Mouse (Mus musculus): ENCODE results near the gene H2-Eb1.

Gene H2-Eb1

GRCm38 (mm10) chr17:34305380-34306030, at the start of gene H2-Eb1:
Gene H2-Eb1, plus strand, starts transcription at chr17:34305867.
- peak; percentile 76 for DNase-seq

DNA sequence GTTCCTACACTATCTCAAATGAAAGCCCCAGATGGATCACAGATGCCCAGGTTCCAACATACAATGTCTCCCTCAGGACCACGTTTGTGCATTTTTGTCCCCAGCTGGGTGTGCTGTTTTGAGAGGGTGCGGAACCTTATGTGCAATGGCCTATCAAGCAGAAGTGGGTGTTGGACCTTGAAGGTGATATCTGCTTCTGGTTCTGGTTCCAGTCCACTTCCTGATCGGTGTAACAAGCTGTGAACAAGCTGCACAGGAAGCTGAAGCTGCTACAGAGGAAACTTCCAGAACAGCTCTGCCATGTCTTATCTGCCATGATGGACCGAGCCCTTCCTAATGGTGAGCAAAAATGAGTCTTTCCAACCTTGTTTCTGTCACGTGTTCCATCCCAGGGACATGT, 49.2 kb upstream of the H2-Eb1 start:
- no peak for DNase-seq

DNA sequence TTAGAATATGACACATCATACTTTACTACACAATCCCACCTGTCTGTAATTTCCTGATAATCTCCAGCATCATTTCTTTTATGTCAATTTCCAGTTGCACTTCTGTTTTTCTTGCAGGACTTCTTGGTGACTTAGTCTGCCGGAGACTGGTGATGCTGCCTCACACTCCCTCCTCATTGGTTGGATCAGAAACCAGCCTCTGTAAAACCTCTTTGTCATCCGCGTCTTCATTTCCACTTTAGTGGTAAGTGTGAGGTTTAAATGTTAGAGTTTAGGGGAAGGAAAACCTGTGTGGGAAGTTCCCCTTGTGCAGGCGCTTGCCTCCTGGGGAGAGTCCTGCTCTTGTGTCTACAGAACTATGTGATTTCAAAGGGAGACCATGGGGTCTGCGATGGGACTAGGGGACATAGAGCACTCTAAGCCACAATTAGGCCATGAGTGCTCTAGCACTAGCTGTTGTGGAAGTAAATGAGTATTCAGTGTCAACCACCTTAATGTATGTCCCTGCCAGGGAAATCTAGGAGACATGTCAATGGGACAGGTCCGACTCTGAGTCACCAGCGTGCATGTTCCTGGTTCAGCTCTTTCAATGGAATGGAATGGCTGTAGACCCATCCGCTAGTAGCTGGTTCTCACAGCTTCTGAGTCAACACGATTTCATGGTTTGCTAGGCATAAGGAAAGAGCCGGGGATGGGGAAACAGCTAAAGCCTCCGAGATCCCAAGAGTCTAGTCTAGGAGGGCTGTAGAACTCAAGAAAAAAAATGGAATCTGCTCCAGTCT, 47.9 kb upstream of the H2-Eb1 start, which contains the start of gene H2-Ab1:
Gene H2-Ab1 (plus strand): TSS at position 96 of the 782 bp plus-strand sequence.
- peak; percentile 33 for DNase-seq

GRCm38 (mm10) chr17:34260551-34260950, 45.1 kb upstream of the H2-Eb1 start:
- DNase-seq, result no peak

DNA sequence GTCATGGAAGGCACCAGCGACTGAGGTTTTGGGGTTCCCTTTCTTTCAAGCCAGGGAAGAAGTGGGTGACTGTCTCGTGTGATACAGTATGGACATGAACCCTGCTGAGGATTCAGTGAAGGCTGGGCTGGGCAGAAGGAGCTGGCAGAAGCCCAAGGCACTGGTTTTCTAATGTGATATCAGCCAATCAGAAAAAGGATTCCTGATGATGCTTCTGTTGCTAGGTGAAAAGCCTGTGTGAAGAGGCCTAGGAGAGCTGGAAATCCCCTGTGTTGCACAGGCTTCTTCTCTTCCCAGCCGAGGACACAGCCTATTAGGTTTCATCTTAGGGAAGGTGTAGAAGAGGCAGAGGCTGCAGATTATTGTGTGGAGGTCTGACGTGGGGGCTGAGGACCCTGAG, 44.2 kb upstream of the H2-Eb1 start:
- peak; percentile 86 for DNase-seq

DNA sequence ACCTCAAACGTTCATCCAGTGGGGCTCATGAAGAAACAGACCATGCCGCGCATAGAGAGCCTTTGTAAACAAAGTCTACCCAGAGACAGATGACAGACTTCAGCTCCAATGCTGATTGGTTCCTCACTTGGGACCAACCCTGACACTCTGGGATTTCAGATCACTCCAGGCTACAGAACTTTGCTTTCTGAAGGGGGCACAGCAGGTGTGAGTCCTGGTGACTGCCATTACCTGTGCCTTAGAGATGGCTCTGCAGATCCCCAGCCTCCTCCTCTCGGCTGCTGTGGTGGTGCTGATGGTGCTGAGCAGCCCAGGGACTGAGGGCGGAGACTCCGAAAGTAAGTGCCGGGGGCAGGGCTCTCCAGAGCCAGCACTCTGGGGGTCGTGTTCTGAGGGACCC, 42.6 kb upstream of the H2-Eb1 start:
- DNase-seq, result peak; percentile 91

- DNase-seq, result peak; percentile 75
These were observed 41.8 kb upstream of the H2-Eb1 start for GRCm38 (mm10) chr17:34263811-34264371.

- peak; percentile 69 for DNase-seq
These were observed 41.0 kb upstream of the H2-Eb1 start for GRCm38 (mm10) chr17:34264452-34265351.

DNA sequence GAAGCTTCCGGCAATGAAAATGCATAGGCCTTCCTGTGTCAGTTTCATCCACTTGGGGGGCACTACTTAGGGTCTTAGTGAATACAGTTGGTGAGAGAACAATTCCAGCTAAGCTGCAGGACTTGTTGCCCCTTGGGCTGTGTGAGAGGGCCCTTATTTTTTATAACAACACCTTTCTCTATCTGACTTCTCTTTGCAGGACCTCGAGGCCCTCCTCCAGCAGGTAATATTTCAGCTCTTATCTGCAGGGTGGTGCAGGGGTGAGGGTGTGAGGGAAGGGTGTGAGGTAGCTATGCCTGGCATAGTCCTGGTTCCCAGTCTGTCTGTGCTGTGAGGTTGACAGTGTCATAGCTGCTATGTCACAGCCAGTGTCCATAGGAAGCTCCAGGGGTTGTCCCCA, 37.4 kb upstream of the H2-Eb1 start:
- DNase-seq, result no peak

DNA sequence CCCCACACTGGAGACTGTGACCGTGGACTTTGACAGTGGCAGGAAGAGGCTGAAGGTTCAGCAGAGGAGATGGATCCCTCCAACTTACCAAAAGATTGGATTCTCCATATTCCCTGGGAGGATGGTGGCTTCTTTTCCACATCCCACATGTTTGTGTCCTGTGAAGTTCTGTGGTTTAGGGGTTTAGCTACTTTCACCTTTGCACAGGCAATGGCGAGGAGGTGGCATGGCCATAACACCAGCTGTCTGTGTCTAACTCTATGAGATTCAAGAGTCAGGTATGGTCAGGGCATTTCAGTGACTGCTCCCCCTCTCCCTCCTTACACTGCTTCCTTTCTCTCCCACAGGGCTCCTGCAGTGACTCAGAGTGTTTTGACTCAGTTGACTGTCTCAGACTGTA, 36.9 kb upstream of the H2-Eb1 start:
- DNase-seq, result no peak

DNA sequence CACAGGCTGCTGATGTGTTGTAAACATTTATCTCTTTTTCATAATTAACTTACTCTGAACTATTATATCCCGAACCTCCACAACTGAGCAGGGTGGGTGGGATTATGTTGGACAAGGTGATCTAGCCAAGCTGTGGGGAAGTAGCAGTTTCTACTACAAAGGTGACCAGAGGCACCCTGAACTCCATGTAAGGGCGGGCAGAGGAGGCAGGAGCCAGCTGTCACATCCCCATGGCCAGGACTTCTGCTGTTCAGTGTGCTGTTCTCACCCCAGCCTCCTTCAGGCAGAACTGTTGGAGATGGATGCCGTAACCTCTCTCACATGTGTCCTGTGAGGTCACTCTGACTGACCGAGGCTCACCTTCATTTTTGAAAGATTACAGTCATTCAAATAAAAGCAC, 35.9 kb upstream of the H2-Eb1 start:
- DNase-seq, result no peak

DNA sequence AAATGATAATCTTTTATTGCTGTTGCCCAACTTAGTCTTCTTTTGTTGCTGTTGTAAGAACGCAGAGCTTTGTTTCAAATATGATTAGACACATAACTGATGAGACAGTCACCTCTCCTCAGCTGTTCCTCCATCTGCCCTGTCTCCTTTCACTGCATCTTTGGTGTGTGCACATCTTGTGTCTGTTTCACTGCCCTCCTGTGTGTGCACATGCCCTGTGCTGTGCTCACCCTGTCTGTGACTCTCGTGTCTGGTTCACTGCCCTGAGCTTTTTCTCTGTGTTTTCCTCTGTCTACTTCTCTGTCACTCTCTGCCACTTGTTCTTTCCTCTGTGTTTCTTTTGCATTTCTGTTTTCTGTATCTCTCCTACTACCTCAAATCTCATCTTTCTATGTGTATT, 35.4 kb upstream of the H2-Eb1 start:
- no peak for DNase-seq

GRCm38 (mm10) chr17:34270940-34271339, 34.7 kb upstream of the H2-Eb1 start:
- no peak for DNase-seq

DNA sequence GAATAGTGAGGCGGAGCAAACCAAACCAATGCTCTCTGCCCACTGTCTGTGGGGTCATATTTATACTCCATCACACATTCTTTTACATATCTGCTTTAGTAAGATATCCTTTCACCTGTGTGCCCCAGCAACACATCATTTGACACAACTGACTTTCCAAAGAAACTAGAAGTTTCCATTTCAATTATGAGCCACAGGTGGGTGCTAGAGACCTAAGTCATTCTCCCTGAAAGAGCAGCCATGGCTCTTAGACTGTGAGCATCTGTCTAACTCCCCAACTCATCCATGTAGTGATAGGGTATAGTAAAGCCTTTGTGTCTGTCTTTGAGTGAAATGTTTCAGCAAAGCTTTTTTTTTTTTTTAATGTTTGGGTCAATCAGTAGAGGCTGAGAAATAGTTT, 33.6 kb upstream of the H2-Eb1 start:
- DNase-seq, result no peak

GRCm38 (mm10) chr17:34280499-34281038, 25.1 kb upstream of the H2-Eb1 start:
- DNase-seq, result no peak

DNA sequence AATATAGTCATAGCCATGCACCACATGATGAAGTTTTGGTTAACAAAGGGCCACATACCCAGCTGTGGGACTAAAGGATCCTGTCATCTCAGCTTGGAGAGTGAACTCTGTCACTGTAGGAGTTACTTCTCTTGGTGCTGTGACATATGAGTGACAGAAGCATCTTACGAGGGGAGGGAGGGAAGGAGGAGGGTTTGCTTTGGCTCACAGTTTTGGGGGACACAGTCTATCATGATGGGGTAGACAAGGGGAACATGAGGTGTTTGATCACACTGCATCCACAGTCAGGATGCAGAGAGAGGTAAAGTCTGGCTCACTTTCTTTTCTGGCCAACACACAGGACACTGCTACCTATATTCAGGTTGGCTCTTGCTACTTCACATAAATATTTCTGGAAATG, 23.8 kb upstream of the H2-Eb1 start:
- no peak for DNase-seq

GRCm38 (mm10) chr17:34285371-34285770, 20.3 kb upstream of the H2-Eb1 start:
- DNase-seq, result no peak

DNA sequence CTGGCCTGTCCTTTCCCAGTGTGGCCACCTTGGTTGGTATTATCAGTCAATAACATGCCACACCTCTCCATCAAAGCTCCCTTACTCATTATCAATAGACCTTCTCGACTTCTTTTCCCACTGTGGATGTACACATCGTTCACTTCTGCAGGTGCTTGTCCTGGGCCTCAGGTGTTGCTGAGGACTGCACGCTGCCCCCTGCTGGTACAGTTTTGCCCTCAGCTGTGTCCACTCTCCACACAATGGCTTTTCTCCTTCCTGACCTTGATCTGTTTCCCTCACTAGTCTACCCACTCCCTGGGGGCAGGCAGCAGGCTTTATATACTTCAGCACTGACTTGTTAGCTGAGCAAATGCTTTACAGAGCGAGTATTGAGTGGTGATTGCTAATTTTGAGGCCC, 19.8 kb upstream of the H2-Eb1 start:
- DNase-seq, result peak; percentile 35

DNA sequence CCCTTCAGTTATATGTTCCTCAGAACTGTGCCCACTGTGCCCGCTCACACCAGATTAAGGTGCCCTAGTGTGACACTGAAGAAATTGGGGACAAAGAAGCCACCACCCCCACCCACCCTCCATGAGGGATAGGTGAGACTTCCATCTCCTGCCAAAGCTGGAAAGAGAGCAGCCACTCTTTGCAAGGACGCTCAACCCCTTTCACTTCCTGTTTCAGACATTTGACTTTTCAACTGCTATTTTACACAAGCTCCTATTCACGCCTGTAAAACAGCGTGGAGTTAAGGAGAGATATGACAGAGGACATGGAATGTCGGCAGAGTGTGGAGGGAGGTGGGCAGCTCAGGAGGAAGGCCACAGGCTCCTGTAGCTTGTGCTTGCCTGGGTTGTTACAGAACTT, 19.2 kb upstream of the H2-Eb1 start:
- DNase-seq, result no peak

GRCm38 (mm10) chr17:34286999-34287398, 18.7 kb upstream of the H2-Eb1 start:
- no peak for DNase-seq

GRCm38 (mm10) chr17:34287648-34288047, 18.0 kb upstream of the H2-Eb1 start, which contains the start of gene H2-Aa:
Gene H2-Aa, minus strand, starts transcription at chr17:34287823.
- peak; percentile 60 for DNase-seq

GRCm38 (mm10) chr17:34288131-34288530, 17.5 kb upstream of the H2-Eb1 start:
- DNase-seq, result no peak

DNA sequence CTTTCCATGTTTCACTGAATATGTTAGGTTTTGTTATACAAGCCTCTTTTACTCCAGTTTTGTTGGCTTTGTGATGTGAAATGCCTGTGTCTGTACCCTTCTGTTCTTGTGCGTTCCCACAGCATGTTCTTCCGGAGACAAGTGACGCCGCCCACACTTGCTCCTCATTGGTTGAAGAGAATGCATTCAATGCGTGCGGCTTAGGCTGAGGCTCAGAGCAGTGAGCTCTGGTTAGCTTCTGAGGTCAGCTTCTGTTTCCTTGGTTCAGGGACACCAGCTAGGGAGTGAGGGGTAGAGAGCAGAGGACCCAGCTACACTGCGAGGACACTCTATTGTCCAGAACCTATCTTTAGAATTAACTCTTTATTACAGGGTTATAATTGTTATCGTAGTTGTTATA, 14.1 kb upstream of the H2-Eb1 start:
- peak; percentile 88 for DNase-seq

All from retina, postnatal 1 day (tissue).